Mouse (Mus musculus) stomach, postnatal 0 days (tissue): ENCODE data around the gene Igf1.

Source experiments
- CTCF ChIP-seq: IDR thresholded peaks from 2 replicates; pipeline ENCODE4 v1.5.1; 2016; ENCODE audit warnings: antibody characterized with exemption, low read depth, mild to moderate bottlenecking, moderate library complexity
- EP300 ChIP-seq: optimal IDR thresholded peaks from 2 replicates; pipeline ENCODE3; 2016; ENCODE audit warnings: antibody characterized with exemption

GRCm38 (mm10) chr10:87985375-87985774 is 127.3 kb downstream of the Igf1 start:
- TF ChIP-seq CTCF (no peak), EP300 (no peak)
